Mouse (Mus musculus) CH12.LX (cell line): ENCODE measurements around the gene Zdhhc24.

ENCODE experiments used
- BHLHE40 ChIP-seq: IDR thresholded peaks from 2 replicates; pipeline ENCODE4 v1.6.1; 2011; ENCODE audit warnings: mild to moderate bottlenecking, low read depth, low read length, improper control_type of control experiment
- CTCF ChIP-seq, 2 experiments: IDR thresholded peaks in 1 of 2; conservative IDR thresholded peaks in 1 of 2; 2 replicates each; pipeline ENCODE4 v1.5.1; 2011 to 2012; ENCODE audit warnings: low read depth in 2 of 2, low read length in 2 of 2, improper control_type of control experiment in 1 of 2, inconsistent platforms in 1 of 2, mild to moderate bottlenecking in 1 of 2, moderate library complexity in 1 of 2
- ELF1 ChIP-seq: IDR thresholded peaks from 2 replicates; pipeline ENCODE4 v1.6.1; 2014; ENCODE audit warnings: low read depth, mild to moderate bottlenecking, inconsistent platforms, low read length, improper control_type of control experiment
- EP300 ChIP-seq: IDR thresholded peaks from 2 replicates; pipeline ENCODE4 v1.6.1; 2011; ENCODE audit warnings: low read length, improper control_type of control experiment
- JUND ChIP-seq: conservative IDR thresholded peaks from 2 replicates; pipeline ENCODE4 v1.6.1; 2011; ENCODE audit warnings: low read depth, low read length, improper control_type of control experiment
- KAT2A ChIP-seq: IDR thresholded peaks from 2 replicates; pipeline ENCODE4 v1.6.1; 2012; ENCODE audit warnings: low read length, improper control_type of control experiment, inconsistent platforms; ENCODE audit not compliant: insufficient replicate concordance
- MAZ ChIP-seq: IDR thresholded peaks from 2 replicates; pipeline ENCODE4 v1.6.1; 2012; ENCODE audit warnings: low read depth, mild to moderate bottlenecking, inconsistent platforms, low read length, improper control_type of control experiment, moderate library complexity
- MEF2A ChIP-seq: IDR thresholded peaks from 2 replicates; pipeline ENCODE4 v1.6.1; 2014; ENCODE audit warnings: low read depth, mild to moderate bottlenecking, inconsistent platforms, low read length, improper control_type of control experiment, borderline replicate concordance
- POLR2A ChIP-seq: IDR thresholded peaks from 2 replicates; pipeline ENCODE4 v1.6.1; 2011; ENCODE audit warnings: low read depth, mild to moderate bottlenecking, improper control_type of control experiment, low read length
- POLR2AphosphoS2 ChIP-seq: IDR thresholded peaks from 2 replicates; pipeline ENCODE4 v1.6.1; 2011; ENCODE audit warnings: low read depth, low read length, improper control_type of control experiment
- UBTF ChIP-seq: IDR thresholded peaks from 2 replicates; pipeline ENCODE4 v1.6.1; 2012; ENCODE audit warnings: low read depth, mild to moderate bottlenecking, inconsistent platforms, low read length, improper control_type of control experiment, moderate library complexity
- ZNF384 ChIP-seq: IDR thresholded peaks from 2 replicates; pipeline ENCODE4 v1.6.1; 2012; ENCODE audit warnings: low read depth, low read length, improper control_type of control experiment, inconsistent platforms

- TF ChIP-seq POLR2AphosphoS2 (peak; percentile 69; the same call in 1 of the 2 replicates), MEF2A (no peak), POLR2A (peak; percentile 92), CTCF (conservative IDR thresholded peaks at IDR 0.05 in 1 of 2, IDR thresholded peaks at IDR 0.05 in 1 of 2; ENCODE audit: low read depth in 2 of 2, low read length in 2 of 2) (no peak), ELF1 (peak; percentile 96), EP300 (no peak), UBTF (no peak), MAZ (peak; percentile 42; the same call in 1 of the 2 replicates), BHLHE40 (0 out of 2 replicates have a peak, but pooled peaks have one; percentile 16), JUND (no peak), ZNF384 (no peak), KAT2A (no peak)
These were observed 49.5 kb downstream of the Zdhhc24 start, which contains the start of gene Dpp3 for GRCm38 (mm10) chr19:4927904-4928531.
